Mouse (Mus musculus): ENCODE results near the gene Ovol2.

The Ovol2 gene

DNA sequence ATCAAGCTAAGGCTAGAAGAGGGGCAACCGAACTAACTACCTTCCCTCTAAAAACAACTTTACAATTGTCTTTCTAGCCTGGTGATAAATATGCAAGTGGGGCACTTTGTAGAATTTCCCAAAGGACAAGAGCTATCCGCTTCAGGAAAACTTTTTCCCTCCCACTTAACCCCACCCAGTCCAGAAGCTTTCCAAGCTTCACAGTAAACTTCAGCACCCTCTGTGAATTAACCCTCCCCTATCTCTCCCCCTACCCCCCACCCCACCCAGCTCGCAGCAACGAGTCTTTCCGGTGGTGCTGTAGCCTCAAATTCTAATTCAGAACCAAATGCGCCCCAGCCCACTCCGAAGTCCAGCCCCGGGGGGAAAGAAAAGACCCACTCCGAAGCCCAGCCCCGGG, 2.5 kb downstream of the Ovol2 start:
- in situ Hi-C loops (cut with MboI, MseI), result no loop called here

DNA sequence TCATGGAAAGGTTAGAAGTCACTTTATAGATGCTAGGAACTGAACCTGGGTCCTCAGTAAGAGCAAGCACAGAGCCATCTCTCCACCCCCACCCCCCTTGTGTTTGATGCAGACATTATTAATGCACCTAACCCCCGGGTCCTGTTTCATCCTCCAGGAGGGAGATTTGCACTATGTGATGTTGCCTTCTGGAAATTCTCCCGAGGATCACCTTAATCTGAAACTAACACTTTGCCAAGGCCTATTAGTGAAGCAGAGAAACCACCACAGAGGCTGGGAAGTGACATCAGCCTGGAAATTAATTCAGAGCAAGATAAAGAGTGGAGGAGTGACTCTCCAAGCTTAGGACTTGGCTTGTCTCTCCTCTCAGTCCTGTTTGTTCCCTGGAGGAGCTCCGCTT, 7.7 kb downstream of the Ovol2 start:
- in situ Hi-C loops (cut with MboI, MseI), result no loop called here

DNA sequence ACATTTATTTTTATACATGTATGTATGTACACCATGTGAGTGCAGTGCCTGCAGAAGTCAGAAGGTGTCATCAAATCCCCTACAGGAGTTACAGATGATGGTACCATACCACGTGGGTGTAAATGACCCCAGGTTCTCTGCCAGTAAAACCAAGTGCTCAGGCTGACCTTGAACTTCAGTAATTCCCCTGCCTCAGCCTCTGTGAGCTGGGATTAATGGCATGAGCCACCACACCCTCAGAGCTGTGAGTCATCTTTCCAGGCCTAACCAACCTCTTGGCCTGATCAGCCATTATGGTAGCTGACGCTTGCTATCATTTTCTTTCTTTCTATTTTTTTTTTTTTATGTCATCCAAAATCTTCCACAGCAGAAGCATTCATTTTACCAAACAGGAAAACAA, 20.6 kb downstream of the Ovol2 start:
- in situ Hi-C loops (cut with MboI, MseI), result no loop called here

DNA sequence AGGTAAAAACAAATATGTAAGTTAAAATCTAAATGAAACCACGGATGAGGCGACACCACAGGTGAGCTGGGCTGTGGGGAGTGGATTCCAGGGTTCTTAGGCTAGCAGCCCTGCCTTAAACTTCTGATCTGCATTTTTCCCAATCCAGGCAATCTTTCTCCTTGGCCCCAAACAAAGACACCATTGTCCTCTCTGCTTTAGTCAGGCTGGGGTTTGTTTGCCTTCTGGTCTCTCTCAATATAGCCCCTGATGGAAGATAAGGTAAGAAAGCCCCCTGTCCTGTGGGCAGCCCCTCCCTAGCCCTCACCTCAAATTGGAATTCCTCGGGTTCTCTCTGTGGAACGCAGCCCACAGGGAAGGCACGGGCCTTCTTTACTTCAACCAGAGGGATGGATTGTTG, 21.7 kb downstream of the Ovol2 start:
- in situ Hi-C loops (cut with MboI, MseI), result no loop called here

DNA sequence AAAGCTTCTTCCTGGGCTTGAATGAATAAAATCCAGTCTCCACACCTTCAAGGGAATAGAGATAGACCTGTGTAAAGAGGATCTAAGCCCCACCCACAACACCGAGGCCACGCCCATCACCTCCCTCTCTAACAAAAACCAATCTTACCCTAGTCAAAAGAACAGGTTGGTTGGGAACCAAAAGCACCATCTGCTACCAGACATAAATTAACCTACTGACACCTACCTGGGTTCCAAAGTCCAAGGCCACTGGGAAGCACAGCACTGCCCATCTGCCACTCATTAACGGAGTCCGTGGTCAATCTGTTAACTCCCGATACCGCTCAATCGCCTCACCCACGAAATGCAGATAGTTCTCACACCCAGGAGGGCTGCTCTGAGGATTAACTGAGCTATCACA, 23.4 kb downstream of the Ovol2 start:
- in situ Hi-C loops (cut with MboI, MseI), result loop anchor here in 1 of 2 experiments (10.0 kb wide), 1 partner anchor 566 kb away; no protein-coding TSS in a partner anchor

DNA sequence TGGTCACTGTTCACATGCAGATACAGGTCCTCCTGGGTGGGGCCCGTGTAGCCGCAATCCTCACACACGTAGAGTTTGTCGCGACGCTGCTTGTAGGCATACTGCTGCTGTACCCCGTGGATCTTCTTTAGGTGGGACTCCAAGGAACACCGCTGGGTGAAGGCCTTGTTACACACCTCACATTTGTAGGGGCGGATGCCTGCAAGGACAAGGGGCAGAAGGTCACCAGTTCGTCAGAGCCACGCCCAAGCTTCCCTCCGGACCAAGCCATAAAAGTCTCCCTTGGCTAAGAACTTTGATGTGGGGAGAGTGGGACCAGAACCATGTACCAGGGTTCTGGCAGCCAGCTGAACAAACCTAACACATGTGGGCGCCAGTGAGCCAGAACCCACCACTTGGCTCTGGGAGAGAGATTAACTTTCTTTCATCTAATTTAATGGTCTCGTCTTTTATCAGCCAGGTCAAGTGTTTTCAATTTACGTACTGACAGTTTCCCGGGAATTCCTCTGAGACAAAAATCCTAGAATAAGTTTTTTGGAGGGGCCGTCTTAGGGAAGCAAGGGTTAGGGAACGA, 26.1 kb downstream of the Ovol2 start:
- in situ Hi-C loops (cut with MboI, MseI), result loop anchor here in 1 of 2 experiments (10.0 kb wide), 1 partner anchor 569 kb away; no protein-coding TSS in a partner anchor

DNA sequence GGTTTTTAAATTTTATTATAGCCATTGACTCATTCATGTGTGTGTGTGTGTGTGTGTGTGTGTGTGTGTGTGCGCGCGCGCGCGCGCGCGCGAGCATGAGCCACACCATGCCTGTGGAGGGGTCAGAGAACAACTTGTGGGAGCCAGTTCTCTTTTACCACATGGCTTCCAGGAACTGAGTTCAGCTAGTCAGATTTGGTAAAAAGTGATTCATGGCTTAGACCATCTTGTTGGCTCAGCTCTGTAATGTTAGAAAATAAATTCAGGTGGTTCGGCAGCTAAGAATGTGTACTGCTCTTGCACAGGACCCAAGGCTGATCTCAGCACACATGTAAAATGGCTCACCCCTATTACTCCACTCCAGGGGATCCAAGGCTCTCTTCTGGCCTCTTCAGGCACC, 30.8 kb downstream of the Ovol2 start:
- in situ Hi-C loops (cut with MboI, MseI), result loop anchor here in 1 of 2 experiments (10.0 kb wide), 1 partner anchor 574 kb away; no protein-coding TSS in a partner anchor

DNA sequence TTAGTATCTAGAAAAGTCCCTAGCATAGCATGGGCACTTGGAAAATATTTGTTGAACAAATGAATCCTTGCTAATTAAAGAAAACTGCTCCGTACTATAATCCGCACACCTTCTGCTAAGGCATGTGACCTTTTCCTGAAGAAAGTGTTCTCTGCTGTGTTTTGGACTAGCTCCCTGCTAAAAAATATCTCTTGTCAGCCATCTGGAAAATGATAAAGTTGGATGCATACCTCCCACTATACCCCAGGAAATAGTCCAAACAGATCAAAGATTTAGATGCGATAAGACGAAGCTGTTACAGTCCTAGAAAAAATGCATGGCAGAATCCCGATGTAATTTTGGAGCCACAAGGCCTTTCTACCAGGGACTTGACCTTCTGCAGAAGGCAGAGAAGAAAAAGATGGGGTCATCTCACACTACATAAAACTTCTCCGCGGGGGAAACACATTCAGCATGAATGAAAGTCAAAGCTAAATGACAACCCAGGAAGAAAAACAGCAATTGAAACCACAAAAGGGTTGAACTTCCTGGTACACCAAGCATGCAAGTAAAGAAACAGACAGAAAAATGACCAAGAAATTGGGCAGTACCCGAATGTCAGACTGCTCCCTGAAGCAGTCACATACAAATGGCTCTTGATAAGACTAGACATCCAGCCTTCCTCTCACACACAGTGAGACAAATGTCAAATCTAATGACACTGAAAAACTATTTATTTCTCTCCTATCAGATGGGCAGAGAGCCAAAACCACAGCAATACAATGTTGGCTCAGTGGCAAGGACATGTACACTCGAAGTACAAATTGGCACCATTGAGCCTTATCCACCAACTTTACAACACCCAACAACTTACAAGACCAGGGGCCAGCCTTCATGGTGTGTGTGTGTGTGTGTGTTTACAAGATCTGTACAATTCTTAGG, 31.9 kb downstream of the Ovol2 start:
- in situ Hi-C loops (cut with MboI, MseI), result loop anchor here in 1 of 2 experiments (10.0 kb wide), 1 partner anchor 575 kb away; no protein-coding TSS in a partner anchor

DNA sequence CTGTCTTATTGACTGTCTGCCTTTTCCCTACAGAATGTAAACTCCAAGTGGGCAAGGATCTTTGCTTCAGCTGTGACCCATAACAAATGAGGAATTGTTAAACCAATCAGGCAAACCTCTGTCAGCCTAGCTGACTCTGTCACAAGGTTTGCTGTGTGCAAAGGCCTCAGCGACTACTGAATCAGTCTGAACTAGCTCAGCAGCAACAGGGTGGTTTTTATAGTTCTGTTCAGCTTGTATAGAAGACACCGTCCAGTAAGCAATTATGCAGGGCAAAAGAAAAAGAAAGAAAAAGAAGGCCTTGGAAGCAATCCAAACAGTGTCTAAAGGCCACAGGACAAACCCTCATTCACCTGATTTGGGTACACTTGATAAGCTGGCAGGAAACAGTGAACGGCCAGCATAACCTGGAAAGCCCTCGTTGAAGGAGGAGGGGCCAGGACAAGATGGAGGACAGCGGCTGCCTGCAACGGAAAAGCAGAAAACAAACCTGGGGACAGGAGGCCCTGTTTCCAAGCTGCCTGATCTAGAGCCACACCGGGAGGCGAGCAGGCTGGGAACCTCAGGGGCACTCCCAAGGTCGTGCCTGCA, 36.7 kb downstream of the Ovol2 start:
- in situ Hi-C loops (cut with MboI, MseI), result no loop called here

DNA sequence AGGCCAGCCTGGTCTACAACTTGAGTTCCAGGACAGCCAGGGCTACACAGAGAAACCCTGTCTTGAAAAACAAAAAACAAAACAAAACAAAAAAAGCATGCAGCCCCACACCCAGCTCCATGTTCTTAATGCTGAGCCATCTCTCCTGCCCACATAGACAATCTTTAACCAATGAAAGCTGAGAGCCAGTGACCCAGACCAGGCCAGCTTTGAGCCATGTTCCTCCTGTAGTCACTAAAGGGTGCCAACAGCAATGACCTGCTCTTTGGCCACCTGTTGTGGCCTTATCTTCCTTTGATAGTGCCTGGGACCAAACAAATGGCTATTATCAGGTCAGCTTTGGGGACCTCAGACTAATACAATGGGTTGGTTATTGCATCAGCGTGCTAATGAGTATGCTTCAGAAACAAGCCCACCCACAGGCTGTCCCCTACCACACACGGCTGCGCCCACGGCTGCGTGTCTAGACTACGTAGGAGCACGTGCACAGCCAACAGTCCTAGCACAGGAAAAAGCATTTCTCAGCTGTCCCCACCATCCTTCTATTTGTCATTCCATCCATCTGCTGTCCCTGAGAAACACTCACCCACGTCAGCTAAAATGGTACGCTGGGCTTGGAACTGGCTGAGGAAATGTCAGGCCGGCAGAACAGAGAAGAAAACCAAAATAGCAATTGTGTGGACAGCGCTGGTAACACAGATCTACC, 40.2 kb downstream of the Ovol2 start:
- in situ Hi-C loops (cut with MboI, MseI), result no loop called here

DNA sequence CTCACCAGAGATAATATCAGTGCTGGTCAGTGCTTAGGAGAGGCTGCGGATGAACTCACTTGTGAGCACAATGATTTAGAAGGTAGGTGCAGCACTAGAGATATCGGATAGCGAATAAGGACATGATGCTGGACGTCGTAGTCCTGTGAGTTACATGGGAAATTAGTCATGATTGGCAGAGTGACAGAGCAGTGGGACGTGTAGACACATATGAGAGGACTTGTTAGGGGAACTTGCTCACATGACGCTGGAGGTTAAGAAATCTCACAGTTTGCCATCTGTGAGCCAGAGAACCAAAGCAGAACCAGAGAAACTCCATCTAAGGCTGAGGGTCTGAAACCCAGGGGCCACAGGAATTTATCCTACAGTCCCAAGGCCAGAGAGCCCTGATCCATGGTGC, 41.6 kb downstream of the Ovol2 start:
- in situ Hi-C loops (cut with MboI, MseI), result no loop called here

DNA sequence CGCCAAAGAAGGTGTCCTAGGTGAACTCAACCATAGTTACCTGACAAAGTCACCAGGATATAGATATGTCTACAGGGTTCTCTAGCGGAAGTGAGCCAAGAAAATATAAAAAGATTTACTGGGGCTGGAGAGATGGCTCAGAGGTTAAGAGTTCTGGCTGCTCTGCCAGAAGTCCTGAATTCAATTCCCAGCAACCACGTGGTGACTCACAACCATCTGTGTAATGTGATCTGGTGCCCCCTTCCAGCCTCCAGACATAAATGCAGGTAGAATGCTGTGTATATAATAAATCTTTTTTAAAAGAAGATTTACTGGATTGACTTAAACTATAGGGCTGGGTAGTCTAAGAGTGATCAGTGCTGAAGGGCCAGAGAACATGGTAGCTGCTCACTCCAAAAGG, 50.5 kb downstream of the Ovol2 start:
- in situ Hi-C loops (cut with MboI, MseI), result no loop called here

DNA sequence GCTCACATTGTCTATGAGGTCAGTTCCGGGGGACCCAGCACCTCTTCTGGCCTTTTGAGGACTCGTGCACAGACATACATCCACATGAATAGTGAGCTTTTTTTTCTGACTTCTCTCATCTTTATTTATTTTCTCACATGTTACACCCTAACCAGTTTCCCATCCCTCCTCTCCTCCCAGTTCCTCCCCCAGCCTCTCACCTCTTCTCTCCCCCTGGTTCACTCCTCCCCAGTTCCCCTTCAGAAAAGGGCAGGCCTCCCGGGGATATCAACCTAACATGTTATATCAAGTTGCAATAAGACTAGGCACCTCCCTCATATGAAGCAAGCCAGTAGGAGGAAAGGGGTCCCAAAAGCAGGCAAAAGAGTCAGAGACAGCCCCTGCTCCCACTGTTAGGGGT, 51.4 kb downstream of the Ovol2 start:
- in situ Hi-C loops (cut with MboI, MseI), result no loop called here

DNA sequence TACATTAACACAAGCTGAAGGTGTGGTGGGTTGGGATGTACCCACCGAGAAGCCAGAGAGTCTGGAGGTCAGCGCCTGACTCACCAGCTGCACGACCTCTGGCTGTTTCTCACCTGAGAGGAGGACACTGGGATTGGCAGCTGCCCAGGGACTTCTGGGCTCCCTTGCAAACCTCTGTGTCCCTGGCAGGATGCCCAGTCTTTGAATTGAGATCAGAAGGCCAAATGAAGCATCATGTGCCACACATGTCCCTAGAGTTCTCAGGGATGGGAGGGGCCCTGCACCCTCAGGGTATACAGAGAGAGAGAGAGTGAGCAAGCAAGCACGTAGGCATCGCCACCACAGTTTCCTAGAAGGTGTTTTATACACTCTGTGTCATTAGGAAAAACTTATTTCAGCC, 52.2 kb downstream of the Ovol2 start:
- in situ Hi-C loops (cut with MboI, MseI), result loop anchor here (5.0 to 10.0 kb wide), 3 partner anchors 305 to 1377 kb away; partner anchors contain the start of genes Kif16b (in 1 of the 2) and Snrpb2 (in 1 of the 2)

DNA sequence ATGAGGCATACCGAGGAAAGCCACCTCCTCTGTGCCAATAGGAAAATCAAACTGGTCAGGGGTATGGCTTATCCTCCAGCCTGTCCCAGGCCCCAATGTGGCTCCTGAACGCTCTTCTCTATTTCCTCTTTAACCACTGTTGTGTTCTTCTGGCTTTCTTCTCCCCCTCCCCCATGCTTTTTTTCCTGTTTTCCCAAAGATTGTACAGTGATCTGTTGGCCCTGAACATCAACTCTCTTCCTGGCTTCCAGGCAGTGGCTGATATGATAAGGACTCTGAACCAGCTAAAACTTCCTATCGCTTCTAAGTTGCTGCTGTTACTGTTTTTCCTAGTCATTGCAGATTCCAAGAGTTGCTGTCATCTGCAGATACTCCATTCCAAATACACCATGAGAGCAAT, 55.1 kb downstream of the Ovol2 start:
- in situ Hi-C loops (cut with MboI, MseI), result loop anchor here (5.0 to 10.0 kb wide), 3 partner anchors 308 to 1375 kb away; partner anchors contain the start of genes Kif16b (in 1 of the 2) and Snrpb2 (in 1 of the 2)

DNA sequence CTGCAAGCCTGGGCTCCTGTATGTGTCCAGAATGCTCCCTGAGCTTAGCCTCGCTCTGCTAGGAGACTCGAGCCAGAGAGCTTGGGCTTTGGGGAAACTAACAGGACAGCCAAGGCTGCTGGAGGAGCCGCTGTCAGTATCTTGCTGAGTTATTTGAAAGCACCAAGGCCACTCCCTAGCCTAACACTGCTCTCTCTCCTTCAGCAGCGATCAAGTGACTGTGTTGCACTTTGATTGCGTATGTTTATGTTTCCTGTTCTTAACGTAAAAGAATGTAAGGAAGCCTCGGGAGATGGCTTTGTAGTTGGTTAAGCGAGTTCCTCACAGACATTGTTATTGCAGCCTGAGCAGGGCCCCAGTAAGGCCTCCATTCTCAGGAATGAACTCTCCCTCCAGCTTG, 57.2 kb downstream of the Ovol2 start:
- in situ Hi-C loops (cut with MboI, MseI), result loop anchor here (5.0 to 25.0 kb wide), 4 partner anchors 310 to 1638 kb away; partner anchors contain the start of genes Kif16b (in 1 of the 2), Naa20 (in 1 of the 2) and Snrpb2 (in 1 of the 2)

DNA sequence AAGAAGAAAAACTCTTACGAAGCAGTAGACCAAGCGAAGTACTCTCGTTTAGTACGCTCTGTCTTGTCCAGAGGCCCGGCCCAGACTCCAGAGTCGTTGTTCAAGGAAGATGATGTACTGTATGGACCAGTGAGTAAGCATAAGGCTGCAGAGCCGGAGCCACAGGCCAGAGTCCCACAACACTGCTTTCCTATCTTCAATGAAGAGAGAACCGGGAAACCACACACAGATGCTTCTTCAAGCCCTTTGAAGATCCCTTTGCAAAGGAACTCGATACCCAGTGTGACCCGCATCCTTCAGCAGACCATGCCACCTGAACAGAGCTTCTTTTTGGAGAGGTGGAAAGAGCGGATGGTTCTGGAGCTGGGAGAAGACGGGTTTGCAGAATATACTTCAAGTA, 59.9 kb downstream of the Ovol2 start:
- in situ Hi-C loops (cut with MboI, MseI), result loop anchor here (10.0 to 25.0 kb wide), 3 partner anchors 313 to 1640 kb away; partner anchors contain the start of genes Naa20 (in 1 of the 2) and Snrpb2 (in 1 of the 2)

DNA sequence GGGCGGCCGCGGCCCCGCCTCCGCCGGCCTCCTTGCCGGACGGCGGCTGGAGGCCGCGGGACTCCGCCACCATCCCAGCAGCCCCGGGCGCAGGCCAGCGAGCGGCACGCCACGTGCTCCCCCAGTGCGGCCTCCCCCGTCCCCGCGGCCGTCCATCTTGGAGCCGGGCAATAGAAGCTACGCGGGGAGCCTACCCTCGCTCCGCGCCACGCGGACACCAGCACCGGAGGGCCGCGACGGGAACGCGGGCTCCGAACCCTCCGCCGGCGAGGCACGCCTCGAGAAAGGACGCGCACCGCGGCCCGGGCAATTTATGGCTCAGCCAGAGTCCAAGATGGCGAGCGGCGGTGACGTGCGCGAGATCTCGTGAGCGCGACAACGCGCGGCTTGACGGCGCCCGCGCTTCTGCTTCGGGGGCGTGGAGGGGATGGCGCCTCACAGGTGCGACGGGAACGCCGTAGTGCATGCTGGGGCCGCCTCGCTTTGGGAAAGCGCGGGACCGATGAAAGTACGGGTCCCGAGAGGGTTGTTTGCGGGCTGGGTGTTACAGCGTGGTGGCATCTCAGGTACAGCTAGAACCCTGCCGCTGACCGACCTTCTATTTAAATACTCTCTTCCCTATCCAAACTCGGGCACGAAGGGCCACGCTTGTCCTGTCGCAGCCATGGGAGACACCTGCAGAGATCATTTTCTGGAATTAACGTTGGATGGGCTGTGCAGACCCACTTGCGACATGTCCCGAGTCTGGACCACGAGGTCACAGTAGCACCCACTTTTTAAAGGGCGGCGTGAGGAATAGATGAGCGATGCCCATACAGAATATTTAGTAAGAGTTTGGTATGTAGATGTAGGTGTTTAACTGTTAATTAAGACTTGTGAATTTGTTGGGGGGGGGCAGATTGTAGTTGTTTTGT, 61.2 kb downstream of the Ovol2 start, which contains the start of the genes Mgme1 and Snx5:
Gene Mgme1 (plus strand): TSS at position 157 of the 914 bp plus-strand sequence.
Gene Snx5 (minus strand): TSS at position 400 of the 914 bp plus-strand sequence.
- in situ Hi-C loops (cut with MboI, MseI), result loop anchor here (10.0 to 25.0 kb wide), 3 partner anchors 314 to 1642 kb away; partner anchors contain the start of genes Naa20 (in 1 of the 2) and Snrpb2 (in 1 of the 2)

DNA sequence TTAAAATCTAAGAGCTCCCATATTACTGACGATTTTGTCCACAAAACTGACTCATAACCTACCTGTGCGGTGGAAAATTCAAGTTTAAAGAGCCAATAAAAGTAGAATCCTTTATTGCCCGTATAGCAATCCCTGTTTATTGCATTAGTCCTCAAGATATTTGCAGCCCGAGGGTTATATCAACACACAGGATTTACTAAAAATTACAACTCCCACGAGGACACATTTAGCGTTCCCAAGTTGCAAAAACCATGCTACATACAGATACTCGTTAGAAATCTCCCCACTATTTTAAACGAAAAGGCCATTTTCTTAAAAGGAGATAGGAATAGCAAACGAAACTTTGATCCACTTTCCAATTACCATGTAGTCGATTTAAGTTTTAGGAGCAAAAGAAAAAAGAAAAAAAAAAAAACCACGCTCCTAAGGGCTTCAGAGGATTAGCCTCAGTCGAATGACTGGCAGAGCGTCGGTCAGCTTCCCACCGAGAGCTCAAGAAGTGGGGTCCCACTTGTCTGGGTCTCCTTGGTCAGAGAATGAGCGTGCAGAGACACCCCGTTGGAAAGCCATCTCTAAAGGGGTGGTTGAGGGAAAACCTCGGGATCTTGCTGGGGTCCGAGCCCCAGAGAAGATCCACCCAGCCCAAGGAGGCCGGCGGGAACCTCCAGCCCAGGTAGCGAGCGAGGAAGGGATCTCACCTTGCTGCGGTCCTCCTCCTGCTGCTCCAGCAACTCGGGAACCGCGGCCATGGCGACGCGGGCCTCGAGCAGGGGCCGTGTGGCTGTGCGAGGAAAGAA, 62.1 kb downstream of the Ovol2 start:
- in situ Hi-C loops (cut with MboI, MseI), result loop anchor here (10.0 to 25.0 kb wide), 3 partner anchors 315 to 1642 kb away; partner anchors contain the start of genes Naa20 (in 1 of the 2) and Snrpb2 (in 1 of the 2)

Data from T-helper 17 cell (primary cell).